Mouse (Mus musculus) retina, embryonic 14.5 days (tissue): ENCODE data around the gene Luc7l3.

Experiments used
- DNase-seq: peaks from one replicate; pipeline ENCODE4 v3.0.0-alpha.2; 2015; ENCODE audit warnings: low spot score

Luc7l3 gene

GRCm38 (mm10) chr11:94321931-94322400, at the start of gene Luc7l3:
Gene Luc7l3, minus strand, starts transcription at chr11:94321988.
- DNase-seq, result peak; percentile 93

- no peak for DNase-seq
Observed at GRCm38 (mm10) chr11:94370809-94371208, 49.0 kb upstream of the Luc7l3 start.

GRCm38 (mm10) chr11:94369981-94370380, 48.2 kb upstream of the Luc7l3 start:
- DNase-seq, result no peak

GRCm38 (mm10) chr11:94365340-94365739, 43.6 kb upstream of the Luc7l3 start:
- DNase-seq, result no peak

- no peak for DNase-seq
Observed at GRCm38 (mm10) chr11:94363690-94364089, 41.9 kb upstream of the Luc7l3 start.

GRCm38 (mm10) chr11:94362101-94362500, 40.3 kb upstream of the Luc7l3 start:
- DNase-seq, result no peak

GRCm38 (mm10) chr11:94361166-94361870, 39.5 kb upstream of the Luc7l3 start:
- DNase-seq, result no peak

GRCm38 (mm10) chr11:94359168-94359567, 37.4 kb upstream of the Luc7l3 start:
- DNase-seq, result no peak

GRCm38 (mm10) chr11:94355521-94356217, 33.9 kb upstream of the Luc7l3 start:
- no peak for DNase-seq

- no peak for DNase-seq
Observed at GRCm38 (mm10) chr11:94351094-94351493, 29.3 kb upstream of the Luc7l3 start.

- no peak for DNase-seq
Observed at GRCm38 (mm10) chr11:94350337-94350736, 28.5 kb upstream of the Luc7l3 start.

GRCm38 (mm10) chr11:94349839-94350238, 28.1 kb upstream of the Luc7l3 start:
- no peak for DNase-seq

- no peak for DNase-seq
Observed at GRCm38 (mm10) chr11:94347063-94347575, 25.3 kb upstream of the Luc7l3 start.

GRCm38 (mm10) chr11:94346611-94347010, 24.8 kb upstream of the Luc7l3 start:
- DNase-seq, result no peak

GRCm38 (mm10) chr11:94345926-94346325, 24.1 kb upstream of the Luc7l3 start:
- DNase-seq, result no peak

- no peak for DNase-seq
Observed at GRCm38 (mm10) chr11:94344470-94344869, 22.7 kb upstream of the Luc7l3 start.

- peak; percentile 46 for DNase-seq
Observed at GRCm38 (mm10) chr11:94343955-94344358, 22.2 kb upstream of the Luc7l3 start.

GRCm38 (mm10) chr11:94342114-94342905, 20.5 kb upstream of the Luc7l3 start:
- no peak for DNase-seq

- no peak for DNase-seq
Observed at GRCm38 (mm10) chr11:94340948-94341933, 19.5 kb upstream of the Luc7l3 start.

- peak; percentile 90 for DNase-seq
Observed at GRCm38 (mm10) chr11:94339732-94340585, 18.2 kb upstream of the Luc7l3 start.
